Mouse (Mus musculus): ENCODE results near the gene Golph3l. TPM values are rescaled to one million over a fixed set of nuclear protein-coding genes. Genes with fewer than 3 reads are reported as not detected.

Gene Golph3l
- polyA plus RNA-seq (2021; fragmentation: Nextera tagmentation): 11.2 and 11.5 TPM in 2 replicates
- long read RNA-seq, experiment 1, transcript Golph3l-207 (5 exons, 2,836 nt): major isoform, 28 of 33 reads
- long read RNA-seq, experiment 1, partial matches to known transcripts: 0 of 33 reads
- long read RNA-seq, experiment 1, other reads (novel, unspliced or antisense): 4 of 33 reads
- long read RNA-seq, experiment 2, transcript Golph3l-207 (5 exons, 2,836 nt): major isoform, 82 of 88 reads
- long read RNA-seq, experiment 2, partial matches to known transcripts: 2 of 88 reads
- long read RNA-seq, experiment 2, other reads (novel, unspliced or antisense): 3 of 88 reads

DNA sequence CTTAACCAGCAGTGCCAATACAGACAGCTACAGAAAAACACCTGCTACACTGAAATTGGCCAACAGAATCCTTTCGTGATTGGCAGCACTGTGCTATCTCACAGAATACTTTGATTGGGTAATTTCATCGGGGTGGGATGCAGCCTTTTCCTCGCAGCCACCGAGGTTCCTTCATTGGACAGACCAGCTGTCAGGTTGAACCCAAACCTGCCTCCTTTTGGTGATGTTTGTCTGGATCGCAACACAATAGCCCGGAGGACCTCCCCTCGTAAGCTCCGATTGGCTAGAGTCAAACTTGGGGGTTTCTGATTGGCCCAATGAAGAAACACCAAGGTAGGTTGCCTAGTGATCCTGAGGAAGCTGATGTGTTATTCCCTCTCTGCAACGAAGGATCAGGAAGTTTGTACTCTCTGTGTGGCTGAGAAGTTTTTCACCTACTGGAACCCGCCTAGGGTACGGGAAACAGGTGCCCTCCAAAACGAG lies at the start of gene Golph3l:
Golph3l (plus strand) TSS at position 331 of the 483 bp plus-strand sequence.

GRCm38 (mm10) chr3:95559437-95559836 lies 29.3 kb upstream of the Golph3l start, which contains the start of gene Hormad1:
TSS of gene Hormad1 (plus strand) at chr3:95559677.

GRCm38 (mm10) chr3:95624628-95625503 lies 36.1 kb downstream of the Golph3l start, which contains the start of gene Ensa:
TSS of gene Ensa (plus strand) at chr3:95624993.

DNA sequence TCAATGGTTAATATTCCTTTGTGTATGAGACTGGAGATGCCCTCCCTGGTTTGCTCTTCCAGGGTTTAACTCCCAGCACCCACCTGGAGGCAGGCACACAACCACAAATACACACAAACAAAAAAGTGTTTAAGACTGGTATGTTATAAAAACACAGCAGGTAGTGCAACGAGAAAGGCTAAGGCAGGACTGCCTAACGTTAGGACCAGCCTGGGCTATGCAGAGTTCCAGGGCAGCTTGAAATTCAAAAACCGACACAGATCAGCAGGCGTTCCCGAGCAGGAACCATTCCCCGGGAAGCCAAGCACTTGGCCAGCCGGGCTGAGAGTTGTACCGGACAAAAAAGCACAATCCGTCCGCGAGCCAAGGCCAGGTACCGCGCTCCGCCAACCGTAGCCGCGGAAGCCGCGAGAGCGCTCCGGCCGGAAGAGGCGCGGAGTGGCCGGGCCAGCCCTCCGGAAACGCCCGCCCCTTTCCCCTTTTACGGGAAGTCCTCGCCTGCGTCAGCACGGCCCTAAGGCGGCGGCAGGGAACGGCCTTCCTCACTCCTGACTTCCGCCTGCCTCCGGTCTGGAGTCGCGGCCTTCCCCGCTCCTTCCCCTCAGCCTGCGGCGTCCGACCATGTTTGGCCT lies 69.6 kb downstream of the Golph3l start, which contains the start of gene Mcl1:
Mcl1 (plus strand) TSS at position 553 of the 632 bp plus-strand sequence.

Other genes starting within 250 kb of the Golph3l start
- gene Setdb1, start 231.7 kb upstream of the Golph3l start, polyA plus RNA-seq (2021; fragmentation: Nextera tagmentation): 7.9 and 9.7 TPM in 2 replicates
- gene 4930558C23Rik, start 186.1 kb upstream of the Golph3l start, polyA plus RNA-seq (2021; fragmentation: Nextera tagmentation): not detected in 2 replicates
- 3.4 and 3.8 TPM in 2 replicates for gene Arnt, start 154.5 kb upstream of the Golph3l start, polyA plus RNA-seq (2021; fragmentation: Nextera tagmentation)
- 2.5 and 2.8 TPM in 2 replicates for gene Ctsk, start 89.7 kb upstream of the Golph3l start, polyA plus RNA-seq (2021; fragmentation: Nextera tagmentation)
- 170 and 172 TPM in 2 replicates for gene Ctss, start 62.1 kb upstream of the Golph3l start, polyA plus RNA-seq (2021; fragmentation: Nextera tagmentation)
- not detected in 2 replicates for gene Hormad1, start 29.3 kb upstream of the Golph3l start, polyA plus RNA-seq (2021; fragmentation: Nextera tagmentation)
- gene Ensa, start 36.1 kb downstream of the Golph3l start, polyA plus RNA-seq (2021; fragmentation: Nextera tagmentation): 210 and 214 TPM in 2 replicates
- gene Mcl1, start 69.9 kb downstream of the Golph3l start, polyA plus RNA-seq (2021; fragmentation: Nextera tagmentation): 4.8 and 5.3 TPM in 2 replicates
- gene Adamtsl4, start 99.0 kb downstream of the Golph3l start, polyA plus RNA-seq (2021; fragmentation: Nextera tagmentation): 3.1 and 3.9 TPM in 2 replicates
- gene Ecm1, start 150.6 kb downstream of the Golph3l start, polyA plus RNA-seq (2021; fragmentation: Nextera tagmentation): 3.8 and 5.6 TPM in 2 replicates
- gene Tars2, start 171.3 kb downstream of the Golph3l start, polyA plus RNA-seq (2021; fragmentation: Nextera tagmentation): 26.4 and 29.2 TPM in 2 replicates
- 37.2 and 41.5 TPM in 2 replicates for gene Rprd2, start 229.9 kb downstream of the Golph3l start, polyA plus RNA-seq (2021; fragmentation: Nextera tagmentation)